Mouse (Mus musculus): Measurements from ENCODE around the gene Etv6.

GRCm38 (mm10) chr6:134293615-134294508 is 258.4 kb downstream of the Etv6 start:
- no peak for TF ChIP-seq CTCF (IDR thresholded peaks at IDR 0.05; ENCODE audit: low read depth, low read length)
- no peak for TF ChIP-seq TAL1 (conservative IDR thresholded peaks at IDR 0.05; ENCODE audit: low read depth, low read length)
- TF ChIP-seq GATA1 (IDR thresholded peaks at IDR 0.05; ENCODE audit: borderline replicate concordance, low read length) = no peak
- no peak for TF ChIP-seq POLR2AphosphoS5 (IDR thresholded peaks at IDR 0.05; ENCODE audit: insufficient replicate concordance, low read depth, low read length)
- no peak for TF ChIP-seq GATA2 (IDR thresholded peaks at IDR 0.05; ENCODE audit: borderline replicate concordance, low read depth, low read length)

Data from G1E (cell line).